Comparison of ENCODE assay signal across 18 mouse cellular contexts in the genomic region with DNA sequence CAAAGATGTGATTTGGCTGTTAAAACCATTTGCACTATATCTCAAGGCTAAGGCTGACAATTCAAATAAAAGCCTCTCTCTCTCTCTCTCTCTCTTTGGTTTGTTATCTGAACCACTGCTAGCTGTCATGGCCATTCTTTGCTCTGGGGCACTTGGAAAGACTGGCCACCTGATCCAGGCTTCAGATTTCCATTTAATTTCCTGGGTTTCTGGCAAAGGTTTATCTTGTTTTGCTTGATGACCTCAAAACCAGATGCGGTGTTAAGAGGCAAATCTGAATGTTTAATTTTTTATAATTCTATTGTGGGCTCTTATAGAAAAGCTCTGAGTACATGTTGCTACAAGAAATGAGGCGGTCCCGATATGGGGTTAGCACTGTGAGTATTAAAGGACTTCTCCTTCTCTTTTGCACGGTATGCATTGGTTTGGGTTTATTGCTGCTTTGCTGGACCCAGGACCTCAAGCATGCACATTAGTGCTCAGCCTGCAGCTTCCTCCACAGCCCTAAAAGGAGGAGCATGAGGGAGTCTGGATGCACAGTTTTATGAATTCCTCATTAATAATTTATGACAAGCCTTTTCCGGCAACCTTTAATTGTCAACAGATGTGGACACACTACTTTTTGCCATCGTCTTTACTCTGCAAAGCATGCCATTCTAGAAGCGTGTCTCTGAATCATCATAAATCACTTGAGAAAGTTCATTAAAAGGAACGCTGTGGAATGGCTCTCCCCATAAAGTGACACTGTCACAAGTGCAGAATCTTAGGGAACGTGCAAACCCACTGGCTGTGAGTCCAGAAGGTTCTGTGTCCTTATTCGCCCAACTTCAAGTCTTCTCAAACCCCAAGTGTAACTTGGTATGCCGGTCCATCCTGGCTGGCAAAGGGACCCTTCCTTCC. TPM values are rescaled to one million over a fixed set of nuclear protein-coding genes. Genes with fewer than 3 reads are reported as not detected.
DNase-seq lines count a peak whose midpoint lies in the region; ATAC-seq lines count a peak whose summit lies in the region.
"Had no signal": no experiment of that assay in that cellular context is flagged by ENCODE, and none has a peak within 500 bp of the region (broad histone marks: within the 10 kb centered on the region; RNA-seq: fewer than 3 reads in every experiment).

No protein-coding gene starts in this region.

- peak; percentile 23 for DNase-seq in embryo, embryonic 11 days
- no peak for DNase-seq in embryo, embryonic 9.5 days (ENCODE audit: extremely low spot score)
- peak; percentile 74 for DNase-seq in midbrain, embryonic 11.5 days (ENCODE audit: low spot score, missing footprints)
- DNase-seq in midbrain, embryonic 10.5 days (ENCODE audit: low spot score) = no peak
- peak; percentile 58 for DNase-seq in embryonic facial prominence, embryonic 14.5 days (ENCODE audit: low spot score)
- peak; percentile 61 for DNase-seq in mesoderm, embryonic 11.5 days (ENCODE audit: low read depth, low spot score)
- DNase-seq in layer of hippocampus, adult 11-12 months (ENCODE audit: low spot score) = no peak
- DNase-seq in left cerebral cortex, postnatal 36 days (ENCODE audit: low spot score in 2 of 2) = no peak
- DNase-seq: adrenal gland, postnatal 25 days; gastrocnemius, postnatal 36 days; layer of hippocampus, postnatal 36 days; liver, embryonic 13.5 days; thymus, postnatal 14 days had no signal

- H3K4me1 ChIP-seq in midbrain, embryonic 11.5 days (ENCODE audit: control insufficient read depth, insufficient read depth, low read length) = no peaks in the 10 kb centered on the region
- H3K4me1 ChIP-seq in midbrain, embryonic 10.5 days = no peaks in the 10 kb centered on the region
- peaks cover 16% of the 10 kb centered on the region; the same call in 1 of the 2 replicates for H3K4me1 ChIP-seq in embryonic facial prominence, embryonic 14.5 days (ENCODE audit: control insufficient read depth, insufficient read depth, low read length)
- H3K4me1 ChIP-seq: liver, embryonic 13.5 days had no signal

- no peak overlapping the region for H3K9ac ChIP-seq in midbrain, embryonic 11.5 days (ENCODE audit: low read length)
- no peak overlapping the region for H3K9ac ChIP-seq in embryonic facial prominence, embryonic 14.5 days (ENCODE audit: low read depth, low read length)
- H3K9ac ChIP-seq: heart, embryonic 12.5 days; hindbrain, embryonic 14.5 days; liver, embryonic 13.5 days had no signal

- no peak overlapping the region for H3K4me2 ChIP-seq in midbrain, embryonic 11.5 days
- no peak overlapping the region for H3K4me2 ChIP-seq in embryonic facial prominence, embryonic 14.5 days (ENCODE audit: low read depth, low read length)
- H3K4me2 ChIP-seq: heart, embryonic 12.5 days; hindbrain, embryonic 14.5 days; liver, embryonic 13.5 days had no signal

- ATAC-seq in midbrain, embryonic 11.5 days (ENCODE audit: low FRiP score) = no peak
- no peak for ATAC-seq in embryonic facial prominence, embryonic 14.5 days (ENCODE audit: low read depth)
- ATAC-seq: intestine, embryonic 16.5 days; midbrain, embryonic 16.5 days had no signal

- H3K27me3 ChIP-seq in midbrain, embryonic 11.5 days (ENCODE audit: control insufficient read depth, insufficient read depth, low read length) = no peaks in the 10 kb centered on the region
- H3K27me3 ChIP-seq in midbrain, embryonic 10.5 days (ENCODE audit: low read depth, poor library complexity, severe bottlenecking) = no peaks in the 10 kb centered on the region
- H3K27me3 ChIP-seq in embryonic facial prominence, embryonic 14.5 days (replicated peaks; ENCODE audit: control insufficient read depth, insufficient read depth, low read length) = no peaks in the 10 kb centered on the region
- H3K27me3 ChIP-seq: CH12.LX; heart, embryonic 12.5 days; liver, embryonic 13.5 days had no signal

- intact Hi-C loops in left cerebral cortex, postnatal 36 days (cut with DNase I) = no loop called here

- no peaks in the 10 kb centered on the region for H3K9me3 ChIP-seq in midbrain, embryonic 11.5 days (ENCODE audit: control insufficient read depth, low read length)
- no peaks in the 10 kb centered on the region for H3K9me3 ChIP-seq in midbrain, embryonic 10.5 days (replicated peaks)
- H3K9me3 ChIP-seq in embryonic facial prominence, embryonic 14.5 days (ENCODE audit: control insufficient read depth, low read length) = no peaks in the 10 kb centered on the region
- H3K9me3 ChIP-seq: heart, embryonic 12.5 days; liver, embryonic 13.5 days had no signal

- WGBS in midbrain, embryonic 11.5 days = 85% methylated on average over 11 of the region's 11 CpGs
- WGBS in midbrain, embryonic 10.5 days = 92% methylated on average over 11 of the region's 11 CpGs
- 50% methylated on average over 11 of the region's 11 CpGs for WGBS in embryonic facial prominence, embryonic 14.5 days

- no peaks in the 10 kb centered on the region for H3K36me3 ChIP-seq in midbrain, embryonic 11.5 days (ENCODE audit: control insufficient read depth, insufficient read depth, low read length)
- H3K36me3 ChIP-seq in midbrain, embryonic 10.5 days = no peaks in the 10 kb centered on the region
- no peaks in the 10 kb centered on the region for H3K36me3 ChIP-seq in embryonic facial prominence, embryonic 14.5 days (ENCODE audit: control insufficient read depth, insufficient read depth, low read length)
- H3K36me3 ChIP-seq: heart, embryonic 12.5 days; liver, embryonic 13.5 days had no signal

- no peak overlapping the region for H3K27ac ChIP-seq in midbrain, embryonic 11.5 days (ENCODE audit: low read depth, low read length)
- H3K27ac ChIP-seq in midbrain, embryonic 10.5 days (replicated peaks) = no peak overlapping the region
- H3K27ac ChIP-seq in embryonic facial prominence, embryonic 14.5 days (replicated peaks; ENCODE audit: low read depth, low read length) = peak overlapping the region; percentile 21; the same call in 1 of the 2 replicates
- H3K27ac ChIP-seq: hindbrain, embryonic 14.5 days; liver, embryonic 13.5 days had no signal

- no peak overlapping the region for H3K4me3 ChIP-seq in midbrain, embryonic 11.5 days (ENCODE audit: low read depth, low read length)
- no peak overlapping the region for H3K4me3 ChIP-seq in midbrain, embryonic 10.5 days
- H3K4me3 ChIP-seq in embryonic facial prominence, embryonic 14.5 days (ENCODE audit: low read depth, low read length) = no peak overlapping the region
- H3K4me3 ChIP-seq: heart, embryonic 12.5 days; liver, embryonic 13.5 days had no signal

RNA-seq across cellular contexts. Expression of a gene that starts 38.0 kb away (rescaled TPM):
- polyA plus RNA-seq in midbrain, embryonic 11.5 days (2014; fragmentation: Nextera tagmentation; extraction: Ambion mirVana) = 22.2 and 23.2 TPM in 2 replicates
- 26.0 and 29.5 TPM in 2 replicates for polyA plus RNA-seq in midbrain, embryonic 10.5 days (2016; fragmentation: Nextera tagmentation; extraction: Ambion mirVana)
- polyA plus RNA-seq in embryonic facial prominence, embryonic 14.5 days (2014; fragmentation: Nextera tagmentation; extraction: Ambion mirVana) = 18.4 and 20.6 TPM in 2 replicates
- 10 to 100 TPM; 21.9 to 23.5 TPM for total RNA-seq in left cerebral cortex, postnatal 36 days (2021)

Comparison
In these comparisons a context has a peak if more than half of its experiments do, and no peak if none do; other contexts are left out.
1. DNase-seq: peak in embryo, embryonic 11 days (single experiment), midbrain, embryonic 11.5 days (single experiment), embryonic facial prominence, embryonic 14.5 days (single experiment) and mesoderm, embryonic 11.5 days (single experiment); none in embryo, embryonic 9.5 days (single experiment), midbrain, embryonic 10.5 days (single experiment), layer of hippocampus, adult 11-12 months (single experiment) and left cerebral cortex, postnatal 36 days (0 of 2).